Mouse (Mus musculus): ENCODE data around the gene Ncf2.

Gene Ncf2

GRCm38 (mm10) chr1:152831619-152832018 is 31.6 kb downstream of the Ncf2 start:
- DNase-seq (ENCODE audit: low read depth, low spot score), result no peak

GRCm38 (mm10) chr1:152832316-152832715 is 32.3 kb downstream of the Ncf2 start:
- DNase-seq (ENCODE audit: low read depth, low spot score), result no peak

- no peak for DNase-seq (ENCODE audit: low read depth, low spot score)
These were observed 35.1 kb downstream of the Ncf2 start for GRCm38 (mm10) chr1:152835061-152835460.

- DNase-seq (ENCODE audit: low read depth, low spot score), result no peak
These were observed 38.2 kb downstream of the Ncf2 start for GRCm38 (mm10) chr1:152838026-152838702.

- no peak for DNase-seq (ENCODE audit: low read depth, low spot score)
These were observed 38.8 kb downstream of the Ncf2 start for GRCm38 (mm10) chr1:152838841-152839240.

GRCm38 (mm10) chr1:152840343-152840742 is 40.3 kb downstream of the Ncf2 start:
- DNase-seq (ENCODE audit: low read depth, low spot score), result no peak

- no peak for DNase-seq (ENCODE audit: low read depth, low spot score)
These were observed 41.1 kb downstream of the Ncf2 start for GRCm38 (mm10) chr1:152841057-152841456.

GRCm38 (mm10) chr1:152844634-152845033 is 44.6 kb downstream of the Ncf2 start:
- DNase-seq (ENCODE audit: low read depth, low spot score), result no peak

- DNase-seq (ENCODE audit: low read depth, low spot score), result no peak
These were observed 45.3 kb downstream of the Ncf2 start for GRCm38 (mm10) chr1:152845211-152845730.

- no peak for DNase-seq (ENCODE audit: low read depth, low spot score)
These were observed 46.9 kb downstream of the Ncf2 start for GRCm38 (mm10) chr1:152846856-152847255.

- no peak for DNase-seq (ENCODE audit: low read depth, low spot score)
These were observed 69.9 kb downstream of the Ncf2 start for GRCm38 (mm10) chr1:152869901-152870300.

- no peak for DNase-seq (ENCODE audit: low read depth, low spot score)
These were observed 71.0 kb downstream of the Ncf2 start for GRCm38 (mm10) chr1:152871031-152871430.
